14 mouse cellular contexts compared by ENCODE assay signal in the genomic region with DNA sequence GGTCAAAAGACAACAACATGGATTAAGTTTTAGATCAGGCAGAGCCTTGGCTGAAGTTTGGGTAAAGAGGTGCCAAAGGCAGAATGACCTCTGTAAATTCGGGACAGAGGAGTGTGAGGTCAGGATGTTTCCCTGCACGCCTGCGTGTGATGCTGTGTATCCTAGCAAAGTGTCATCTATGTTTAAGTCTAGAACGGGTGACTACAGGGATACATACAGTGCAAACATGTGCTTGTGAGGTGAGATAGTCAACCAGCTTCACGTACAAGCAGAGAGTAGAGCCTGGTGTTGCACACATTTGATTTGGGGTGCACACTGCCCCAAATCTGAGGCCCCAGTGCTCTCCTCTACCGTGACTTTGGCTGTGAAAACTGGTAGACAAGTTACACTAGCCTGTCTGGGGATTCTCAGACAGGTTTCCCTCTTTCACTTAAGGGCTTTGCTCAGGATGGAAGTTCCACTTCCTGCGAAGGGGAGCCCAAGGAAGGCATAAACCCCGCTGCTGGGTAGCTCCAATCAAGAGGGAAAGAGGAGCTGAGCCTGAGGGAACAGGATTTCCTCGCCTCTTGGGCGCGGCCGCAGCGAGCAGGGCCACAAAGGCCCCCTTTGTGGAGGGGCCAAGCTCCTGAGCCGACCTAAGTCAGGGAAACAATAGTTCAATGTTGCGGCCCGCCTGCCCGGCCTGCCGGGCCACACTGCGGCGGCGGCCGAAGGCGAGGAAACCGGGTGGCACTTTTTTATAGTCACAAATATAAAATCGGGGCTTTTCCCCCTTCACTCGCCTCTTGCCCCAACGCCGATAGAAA. TPM values are rescaled to one million over a fixed set of nuclear protein-coding genes. Genes with fewer than 3 reads are reported as not detected.
DNase-seq lines count a peak whose midpoint lies in the region; ATAC-seq and TF ChIP-seq lines count a peak whose summit lies in the region.
"Had no signal": no experiment of that assay in that cellular context is flagged by ENCODE, and none has a peak within 500 bp of the region (broad histone marks: within the 10 kb centered on the region; RNA-seq: fewer than 3 reads in every experiment).

No protein-coding gene starts in this region.

- peaks cover 97% of the 10 kb centered on the region for H3K27me3 ChIP-seq in hindbrain, embryonic 11.5 days (ENCODE audit: control insufficient read depth, insufficient read depth, low read length)
- H3K27me3 ChIP-seq in hindbrain, postnatal 0 days (ENCODE audit: insufficient read depth, low read length): peaks cover 96% of the 10 kb centered on the region
- H3K27me3 ChIP-seq in E14TG2a.4 (ENCODE audit: insufficient read depth, low read length): peaks cover 98% of the 10 kb centered on the region
- peaks cover 98% of the 10 kb centered on the region for H3K27me3 ChIP-seq in kidney, embryonic 14.5 days (ENCODE audit: control insufficient read depth, insufficient read depth, low read length)

- H3K4me1 ChIP-seq in hindbrain, embryonic 11.5 days (replicated peaks; ENCODE audit: control insufficient read depth, insufficient read depth, low read length): no peaks in the 10 kb centered on the region; the same call in 1 of the 2 replicates
- H3K4me1 ChIP-seq in hindbrain, postnatal 0 days (ENCODE audit: insufficient read depth, low read length): no peaks in the 10 kb centered on the region
- H3K4me1 ChIP-seq in E14TG2a.4 (replicated peaks; ENCODE audit: low read depth, low read length): peaks cover 34% of the 10 kb centered on the region
- no peaks in the 10 kb centered on the region for H3K4me1 ChIP-seq in kidney, embryonic 14.5 days (ENCODE audit: control insufficient read depth, insufficient read depth, low read length)
- H3K4me1 ChIP-seq in lung, adult 2 months (ENCODE audit: control insufficient read depth, insufficient read depth, low read length): no peaks in the 10 kb centered on the region

- TF ChIP-seq CTCF in hindbrain, postnatal 0 days (IDR thresholded peaks at IDR 0.05; ENCODE audit: low read depth): no peak
- no peak for TF ChIP-seq CTCF in E14TG2a.4 (conservative IDR thresholded peaks at IDR 0.05; ENCODE audit: low read length)
- TF ChIP-seq CTCF in lung, adult 2 months (IDR thresholded peaks at IDR 0.05; ENCODE audit: insufficient read depth, low read length): no peak

- DNase-seq in hindbrain, embryonic 11.5 days (ENCODE audit: low spot score): peak; percentile 67
- DNase-seq in hindbrain, postnatal 0 days (ENCODE audit: low spot score): no peak
- peak; percentile 65 for DNase-seq in embryo, embryonic 10.5 days (ENCODE audit: low spot score)
- DNase-seq in lung, adult 2 months: no peak
- DNase-seq: cerebellum, adult 9-11 months; left cerebral cortex, postnatal 4 days; lung, postnatal 10 days had no signal

- no peak for ATAC-seq in hindbrain, embryonic 11.5 days (ENCODE audit: low FRiP score)
- ATAC-seq in hindbrain, postnatal 0 days: no peak
- ATAC-seq in granulocyte monocyte progenitor cell, adult 5-6 weeks (replicated peaks; ENCODE audit: poor library complexity, severe bottlenecking): peak; percentile 12; the same call in 1 of the 2 replicates
- ATAC-seq in kidney, embryonic 14.5 days (ENCODE audit: low FRiP score, low TSS enrichment): no peak
- ATAC-seq in megakaryocyte progenitor cell, adult 5-6 weeks (replicated peaks; ENCODE audit: poor library complexity): no peak

- H3K9ac ChIP-seq in hindbrain, embryonic 11.5 days (ENCODE audit: low read depth, low read length): no peak overlapping the region
- H3K9ac ChIP-seq in hindbrain, postnatal 0 days (replicated peaks; ENCODE audit: low read length): no peak overlapping the region
- no peak overlapping the region for H3K9ac ChIP-seq in kidney, embryonic 14.5 days (ENCODE audit: low read depth, low read length)
- H3K9ac ChIP-seq: heart, embryonic 13.5 days had no signal

- TF ChIP-seq POLR2A in lung, adult 2 months (IDR thresholded peaks at IDR 0.05; ENCODE audit: borderline replicate concordance, extremely low read depth, low read depth, low read length): no peak

- no peak overlapping the region for H3K4me2 ChIP-seq in hindbrain, embryonic 11.5 days (replicated peaks; ENCODE audit: low read depth, low read length)
- H3K4me2 ChIP-seq in hindbrain, postnatal 0 days (ENCODE audit: low read depth, low read length): no peak overlapping the region
- H3K4me2 ChIP-seq in kidney, embryonic 14.5 days (replicated peaks; ENCODE audit: low read depth, low read length): no peak overlapping the region
- H3K4me2 ChIP-seq: heart, embryonic 13.5 days had no signal

- H3K9me3 ChIP-seq in hindbrain, embryonic 11.5 days (ENCODE audit: control insufficient read depth, low read length): no peaks in the 10 kb centered on the region
- H3K9me3 ChIP-seq in hindbrain, postnatal 0 days (ENCODE audit: low read length): no peaks in the 10 kb centered on the region
- no peaks in the 10 kb centered on the region for H3K9me3 ChIP-seq in E14TG2a.4 (ENCODE audit: low read length)
- H3K9me3 ChIP-seq in kidney, embryonic 14.5 days (ENCODE audit: control insufficient read depth, low read length): no peaks in the 10 kb centered on the region
- H3K9me3 ChIP-seq: heart, embryonic 13.5 days had no signal

- H3K27ac ChIP-seq in hindbrain, embryonic 11.5 days (ENCODE audit: low read depth, low read length): no peak overlapping the region
- no peak overlapping the region for H3K27ac ChIP-seq in hindbrain, postnatal 0 days
- H3K27ac ChIP-seq in kidney, embryonic 14.5 days (ENCODE audit: low read depth, low read length): no peak overlapping the region
- H3K27ac ChIP-seq: heart, embryonic 13.5 days had no signal

- no peak overlapping the region for H3K4me3 ChIP-seq in hindbrain, embryonic 11.5 days (ENCODE audit: low read depth, low read length)
- no peak overlapping the region for H3K4me3 ChIP-seq in hindbrain, postnatal 0 days (ENCODE audit: low read length)
- peak overlapping the region; percentile 41; the same call in 1 of the 2 replicates for H3K4me3 ChIP-seq in E14TG2a.4 (replicated peaks; ENCODE audit: low read length)
- no peak overlapping the region for H3K4me3 ChIP-seq in kidney, embryonic 14.5 days (ENCODE audit: low read length)
- no peak overlapping the region for H3K4me3 ChIP-seq in lung, adult 2 months (replicated peaks; ENCODE audit: extremely low read depth, low read depth, low read length)
- H3K4me3 ChIP-seq: erythroblast, embryonic 14.5 days had no signal

- WGBS in hindbrain, embryonic 11.5 days: 2% methylated on average over 28 of the region's 28 CpGs
- 3% methylated on average over 28 of the region's 28 CpGs for WGBS in hindbrain, postnatal 0 days
- 1% methylated on average over 28 of the region's 28 CpGs for WGBS in kidney, embryonic 14.5 days
- WGBS in lung, adult 2 months: 6% methylated on average over 28 of the region's 28 CpGs

- no peaks in the 10 kb centered on the region for H3K36me3 ChIP-seq in hindbrain, embryonic 11.5 days (ENCODE audit: control insufficient read depth, insufficient read depth, low read length)
- no peaks in the 10 kb centered on the region for H3K36me3 ChIP-seq in hindbrain, postnatal 0 days (ENCODE audit: insufficient read depth, low read length)
- no peaks in the 10 kb centered on the region for H3K36me3 ChIP-seq in E14TG2a.4 (ENCODE audit: insufficient read depth, low read length)
- H3K36me3 ChIP-seq in kidney, embryonic 14.5 days (ENCODE audit: control insufficient read depth, insufficient read depth, low read length): no peaks in the 10 kb centered on the region
- H3K36me3 ChIP-seq: heart, embryonic 13.5 days had no signal

RNA-seq across cellular contexts. Expression of a gene that starts 8.0 kb away (rescaled TPM):
- polyA plus RNA-seq in hindbrain, embryonic 11.5 days (2014; fragmentation: Nextera tagmentation; extraction: Ambion mirVana): 4.2 and 4.9 TPM in 2 replicates
- total RNA-seq in hindbrain, postnatal 0 days (2014; rRNA removed): 2.9 and 4.3 TPM in 2 replicates
- polyA plus RNA-seq in hindbrain, postnatal 0 days (2015; fragmentation: Nextera tagmentation; extraction: Ambion mirVana): 0.64 TPM in 2 replicates
- total RNA-seq in granulocyte monocyte progenitor cell, adult 5-6 weeks (2014; fragmentation: Nextera tagmentation): not detected in 2 replicates
- not detected in 2 replicates for total RNA-seq in granulocyte monocyte progenitor cell, adult 5-6 weeks (2017)
- polyA plus RNA-seq in kidney, embryonic 14.5 days (2014; fragmentation: Nextera tagmentation; extraction: Ambion mirVana): 0.09 TPM in 1 of 2 replicates, not detected in the other
- 0.07 and 3.0 TPM in 2 replicates for polyA plus RNA-seq in lung, adult 2 months (2012; rRNA removed)
- total RNA-seq in megakaryocyte progenitor cell, adult 5-6 weeks (2015): not detected in 2 replicates
- total RNA-seq in megakaryocyte progenitor cell, adult 5-6 weeks (2017): 0.07 TPM in 1 of 2 replicates, not detected in the other
- polyA plus RNA-seq: erythroblast, embryonic 14.5 days; spleen, adult 2 months had no signal

Comparison
In these comparisons a context has a peak if more than half of its experiments do, and no peak if none do; other contexts are left out.
1. DNase-seq: peak in hindbrain, embryonic 11.5 days (single experiment) and embryo, embryonic 10.5 days (single experiment); none in hindbrain, postnatal 0 days (single experiment) and lung, adult 2 months (single experiment).